9 mouse cellular contexts compared by ENCODE assay signal in the genomic region with DNA sequence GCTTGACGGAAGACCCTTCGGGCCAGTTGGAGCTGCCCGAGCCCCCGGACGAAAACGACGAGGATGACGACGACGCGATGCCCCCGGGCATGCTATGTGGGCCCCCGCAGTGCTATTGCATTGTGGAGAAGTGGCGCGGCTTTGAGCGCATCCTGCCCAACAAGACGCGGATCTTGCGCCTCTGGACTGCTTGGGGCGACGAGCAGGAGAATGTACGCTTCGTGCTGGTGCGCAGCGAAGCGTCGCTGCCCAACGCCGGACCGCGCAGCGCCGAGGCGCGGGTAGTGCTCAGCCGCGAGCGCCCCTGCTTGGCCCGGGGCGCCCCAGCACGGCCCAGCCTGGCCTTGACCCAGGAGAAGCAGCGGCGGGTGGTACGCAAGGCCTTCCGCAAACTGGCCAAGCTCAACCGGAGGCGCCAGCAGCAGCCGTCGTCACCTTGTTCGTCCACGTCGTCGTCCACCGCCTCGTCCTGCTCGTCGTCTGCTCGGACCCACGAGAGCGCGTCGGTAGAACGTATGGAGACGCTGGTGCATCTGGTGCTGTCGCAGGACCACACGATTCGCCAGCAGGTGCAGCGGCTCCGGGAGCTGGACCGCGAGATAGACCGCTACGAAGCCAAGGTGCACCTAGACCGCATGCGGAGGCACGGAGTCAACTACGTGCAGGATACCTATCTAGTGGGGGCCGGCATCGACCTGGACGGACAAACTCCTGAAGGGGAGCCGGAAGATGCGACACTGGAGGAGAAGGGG. TPM values are rescaled to one million over a fixed set of nuclear protein-coding genes. Genes with fewer than 3 reads are reported as not detected.
DNase-seq lines count a peak whose midpoint lies in the region; ATAC-seq and TF ChIP-seq lines count a peak whose summit lies in the region.
"Had no signal": no experiment of that assay in that cellular context is flagged by ENCODE, and none has a peak within 500 bp of the region (broad histone marks: within the 10 kb centered on the region; RNA-seq: fewer than 3 reads in every experiment).

No protein-coding gene starts in this region.

- no peaks in the 10 kb centered on the region for H3K9me3 ChIP-seq in embryonic facial prominence, embryonic 11.5 days (replicated peaks; ENCODE audit: control insufficient read depth, low read length)

- no peak for TF ChIP-seq CTCF in gastrocnemius, adult 2 months (IDR thresholded peaks at IDR 0.05)

- intact Hi-C loops in gastrocnemius, adult 2 months (cut with DNase I) = no loop called here

- peak overlapping the region; percentile 79 for H3K27ac ChIP-seq in gastrocnemius, adult 2 months
- no peak overlapping the region for H3K27ac ChIP-seq in embryonic facial prominence, embryonic 11.5 days (replicated peaks; ENCODE audit: low read depth, low read length)

- 0 out of 2 replicates have a peak, but pooled peaks have one; percentile 17 for ATAC-seq in embryonic facial prominence, embryonic 11.5 days (replicated peaks; ENCODE audit: insufficient number of reproducible peaks, low FRiP score, low TSS enrichment, low read depth)
- ATAC-seq in CD4-positive, CD25-positive, alpha-beta regulatory T cell, adult 4 months = no peak

- no peaks in the 10 kb centered on the region for H3K36me3 ChIP-seq in embryonic facial prominence, embryonic 11.5 days (replicated peaks; ENCODE audit: control insufficient read depth, insufficient read depth, low read depth, low read length)

- peaks cover 23% of the 10 kb centered on the region for H3K27me3 ChIP-seq in embryonic facial prominence, embryonic 11.5 days (ENCODE audit: control insufficient read depth, insufficient read depth, low read length)

- peak overlapping the region; percentile 33 for H3K9ac ChIP-seq in embryonic facial prominence, embryonic 11.5 days (replicated peaks; ENCODE audit: low read length)

- H3K4me1 ChIP-seq in embryonic facial prominence, embryonic 11.5 days (ENCODE audit: control insufficient read depth, insufficient read depth, low read length) = peaks cover 6% of the 10 kb centered on the region; the same call in 1 of the 2 replicates

- WGBS in embryonic facial prominence, embryonic 11.5 days = under 1% methylated on average over 82 of the region's 82 CpGs

- peak overlapping the region; percentile 82 for H3K4me2 ChIP-seq in embryonic facial prominence, embryonic 11.5 days (ENCODE audit: low read depth, low read length)

- H3K4me3 ChIP-seq in gastrocnemius, adult 2 months = peak overlapping the region; percentile 74
- H3K4me3 ChIP-seq in embryonic facial prominence, embryonic 11.5 days (ENCODE audit: low read depth, low read length) = peak overlapping the region; percentile 43

- DNase-seq in gastrocnemius, adult 2 months = peak; percentile 35
- DNase-seq in gastrocnemius, adult 8-10 months (ENCODE audit: low spot score in 2 of 2) = no peak
- peak; percentile 51 for DNase-seq in R1 (ENCODE audit: low read depth, low spot score)
- peak; percentile 25 for DNase-seq in embryonic facial prominence, embryonic 11.5 days (ENCODE audit: low spot score)
- peak; percentile 27 for DNase-seq in heart, postnatal 4 days
- DNase-seq in liver = peak; percentile 2
- DNase-seq in neural tube, embryonic 10.5 days (ENCODE audit: extremely low spot score, low spot score) = peak; percentile 60

RNA-seq across cellular contexts. Expression of a gene that starts 0.8 kb away (rescaled TPM):
- under 1 TPM; 0.17 to 0.48 TPM for total RNA-seq in gastrocnemius, adult 2 months (2021)
- under 1 TPM; 0.19 to 0.47 (median 0.36) TPM for total RNA-seq in gastrocnemius, adult 8-10 months (2022)
- 1.4 and 1.6 TPM in 2 replicates for polyA plus RNA-seq in embryonic facial prominence, embryonic 11.5 days (2014; fragmentation: Nextera tagmentation; extraction: Ambion mirVana)
- 1 to 10 TPM; 2.2 to 2.7 TPM for total RNA-seq in heart, postnatal 4 days (2021)
- not detected for polyA plus RNA-seq in CD4-positive, CD25-positive, alpha-beta regulatory T cell, adult 4 months (2017; shearing (Covaris generic))
- polyA plus RNA-seq: C2C12 had no signal

Comparison
In these comparisons a context has a peak if more than half of its experiments do, and no peak if none do; other contexts are left out.
1. DNase-seq: peak in gastrocnemius, adult 2 months (single experiment), R1 (single experiment), embryonic facial prominence, embryonic 11.5 days (single experiment), heart, postnatal 4 days (single experiment), liver (single experiment) and neural tube, embryonic 10.5 days (single experiment); none in gastrocnemius, adult 8-10 months (0 of 2).